In genomic region chr2:179170608-179171007, GRCm38 (mm10) we compare ENCODE assay signal across 30 mouse cellular contexts.
DNase-seq lines count a peak whose midpoint lies in the region; ATAC-seq and TF ChIP-seq lines count a peak whose summit lies in the region.
"Had no signal": no experiment of that assay in that cellular context is flagged by ENCODE, and none has a peak within 500 bp of the region (broad histone marks: within the 10 kb centered on the region; RNA-seq: fewer than 3 reads in every experiment).

No protein-coding gene starts in this region.

- H3K27me3 ChIP-seq in intestine, embryonic 14.5 days (replicated peaks; ENCODE audit: control insufficient read depth, insufficient read depth, low read length): no peaks in the 10 kb centered on the region
- H3K27me3 ChIP-seq in stomach, postnatal 0 days (ENCODE audit: control insufficient read depth, insufficient read depth, low read length): no peaks in the 10 kb centered on the region
- H3K27me3 ChIP-seq: forebrain, embryonic 12.5 days; hindbrain, embryonic 15.5 days; limb, embryonic 12.5 days; liver, embryonic 12.5 days had no signal

- TF ChIP-seq CTCF in stomach, postnatal 0 days (IDR thresholded peaks at IDR 0.05; ENCODE audit: low read depth): no peak

- TF ChIP-seq EP300 in stomach, postnatal 0 days (optimal IDR thresholded peaks at IDR 0.05): no peak

- WGBS in intestine, embryonic 14.5 days: 34% methylated on average over 3 of the region's 3 CpGs
- WGBS in stomach, postnatal 0 days: 32% methylated on average over 3 of the region's 3 CpGs

- H3K9ac ChIP-seq in ES-E14 (ENCODE audit: insufficient read depth, low read depth, low read length, poor library complexity, severe bottlenecking): no peak overlapping the region
- no peak overlapping the region for H3K9ac ChIP-seq in intestine, embryonic 14.5 days (ENCODE audit: low read length)
- no peak overlapping the region for H3K9ac ChIP-seq in stomach, postnatal 0 days (ENCODE audit: low read length)
- H3K9ac ChIP-seq: forebrain, embryonic 12.5 days; heart, embryonic 13.5 days; hindbrain, embryonic 15.5 days; limb, embryonic 12.5 days; liver, embryonic 12.5 days; liver, postnatal 0 days; midbrain, embryonic 13.5 days had no signal

- peaks cover 0 to 5% of the 10 kb centered on the region in 2 experiments; a peak in 1 of 4 replicates for H3K4me1 ChIP-seq in ES-E14 (ENCODE audit: control insufficient read depth in 2 of 2, insufficient read depth in 2 of 2, low read length in 2 of 2, poor library complexity in 1 of 2)
- H3K4me1 ChIP-seq in intestine, embryonic 14.5 days (replicated peaks; ENCODE audit: control insufficient read depth, insufficient read depth, low read length): no peaks in the 10 kb centered on the region
- H3K4me1 ChIP-seq in stomach, postnatal 0 days (replicated peaks; ENCODE audit: control insufficient read depth, insufficient read depth): no peaks in the 10 kb centered on the region
- H3K4me1 ChIP-seq: forebrain, embryonic 12.5 days; heart, embryonic 13.5 days; hindbrain, embryonic 10.5 days; hindbrain, embryonic 15.5 days; limb, embryonic 12.5 days; liver, embryonic 12.5 days had no signal

- no peak overlapping the region for H3K4me3 ChIP-seq in ES-E14 (ENCODE audit: insufficient read depth in 1 of 2, low read depth in 1 of 2, low read length in 2 of 2, poor library complexity in 1 of 2, severe bottlenecking in 1 of 2)
- no peak overlapping the region for H3K4me3 ChIP-seq in intestine, embryonic 14.5 days (ENCODE audit: low read depth, low read length)
- no peak overlapping the region for H3K4me3 ChIP-seq in stomach, postnatal 0 days (ENCODE audit: low read depth, low read length)
- H3K4me3 ChIP-seq: erythroblast, embryonic 14.5 days; forebrain, embryonic 12.5 days; heart, embryonic 13.5 days; hindbrain, embryonic 10.5 days; hindbrain, embryonic 15.5 days; limb, embryonic 12.5 days; liver, embryonic 12.5 days; midbrain, embryonic 13.5 days had no signal

- no peak overlapping the region for H3K4me2 ChIP-seq in intestine, embryonic 14.5 days (ENCODE audit: low read length)
- no peak overlapping the region for H3K4me2 ChIP-seq in stomach, postnatal 0 days (replicated peaks; ENCODE audit: low read depth)
- H3K4me2 ChIP-seq: forebrain, embryonic 12.5 days; heart, embryonic 13.5 days; hindbrain, embryonic 15.5 days; limb, embryonic 12.5 days; liver, embryonic 12.5 days; midbrain, embryonic 13.5 days had no signal

- 0 out of 2 replicates have a peak, but pooled peaks have one; percentile 23 for ATAC-seq in intestine, embryonic 14.5 days (replicated peaks; ENCODE audit: low FRiP score, low TSS enrichment, low read depth)
- peak; percentile 21; the same call in 1 of the 2 replicates for ATAC-seq in stomach, postnatal 0 days (ENCODE audit: low FRiP score, low TSS enrichment)
- ATAC-seq: activated CD4-positive, CD25-positive, alpha-beta regulatory T cell, adult 4 months; inflammation-experienced regulatory T-cells, adult 6 months; liver, embryonic 12.5 days; liver, postnatal 0 days; lung, postnatal 0 days; midbrain, embryonic 13.5 days had no signal

- H3K9me3 ChIP-seq in ES-E14 (ENCODE audit: control insufficient read depth, insufficient read depth, low read depth, low read length): no peaks in the 10 kb centered on the region
- H3K9me3 ChIP-seq in intestine, embryonic 14.5 days (ENCODE audit: control insufficient read depth, low read length): no peaks in the 10 kb centered on the region
- no peaks in the 10 kb centered on the region for H3K9me3 ChIP-seq in stomach, postnatal 0 days (ENCODE audit: control insufficient read depth, low read length)
- H3K9me3 ChIP-seq: forebrain, embryonic 12.5 days; heart, embryonic 13.5 days; hindbrain, embryonic 15.5 days; limb, embryonic 12.5 days; liver, embryonic 12.5 days; midbrain, embryonic 13.5 days had no signal

- peak; percentile 5 to 31 for DNase-seq in kidney, adult 8-10 months
- no peak for DNase-seq in kidney, postnatal 10 days
- no peak for DNase-seq in ES-E14 (ENCODE audit: low read depth, low spot score)
- no peak for DNase-seq in intestine, embryonic 14.5 days (ENCODE audit: low spot score)
- no peak for DNase-seq in stomach, postnatal 0 days (ENCODE audit: low spot score)
- no peak for DNase-seq in spleen, adult 12 weeks (ENCODE audit: low spot score)
- DNase-seq: adrenal gland, adult 2 months; adrenal gland, postnatal 36 days; B cell, adult 2 months; cerebellum, adult 18-20 months; cerebellum, postnatal 14 days; gastrocnemius, postnatal 10 days; heart, postnatal 10 days; liver, postnatal 0 days; lung, postnatal 4 days; retina, postnatal 1 day; right cerebral cortex, postnatal 14 days; spleen, adult 18-20 months; thymus, postnatal 4 days had no signal

- H3K27ac ChIP-seq in ES-E14 (ENCODE audit: insufficient read depth, low read depth, low read length, poor library complexity, severe bottlenecking): peak overlapping the region; percentile 28; the same call in 1 of the 2 replicates
- H3K27ac ChIP-seq in intestine, embryonic 14.5 days (ENCODE audit: low read depth): no peak overlapping the region
- H3K27ac ChIP-seq in stomach, postnatal 0 days (replicated peaks): no peak overlapping the region
- H3K27ac ChIP-seq: forebrain, embryonic 12.5 days; heart, embryonic 13.5 days; hindbrain, embryonic 10.5 days; hindbrain, embryonic 15.5 days; limb, embryonic 12.5 days; liver, embryonic 12.5 days; midbrain, embryonic 13.5 days had no signal

- no peaks in the 10 kb centered on the region for H3K36me3 ChIP-seq in ES-E14 (ENCODE audit: control insufficient read depth, insufficient read depth, low read length, poor library complexity, severe bottlenecking)
- no peaks in the 10 kb centered on the region for H3K36me3 ChIP-seq in intestine, embryonic 14.5 days (ENCODE audit: control insufficient read depth, insufficient read depth, low read length)
- no peaks in the 10 kb centered on the region for H3K36me3 ChIP-seq in stomach, postnatal 0 days (ENCODE audit: control insufficient read depth, insufficient read depth, low read length)
- H3K36me3 ChIP-seq: forebrain, embryonic 12.5 days; heart, embryonic 13.5 days; hindbrain, embryonic 10.5 days; hindbrain, embryonic 15.5 days; limb, embryonic 12.5 days; liver, embryonic 12.5 days; midbrain, embryonic 13.5 days had no signal

- in situ Hi-C loops in ES-E14 (cut with MboI; ENCODE audit: low sequenced_read_pairs in 2 of 2, unreplicated experiment in 2 of 2): no loop called here

TF ChIP-seq in ES-E14, 5 proteins besides CTCF, POLR2A, EP300 and RAD21:
- TF ChIP-seq ZNF384 (IDR thresholded peaks at IDR 0.05; ENCODE audit: low read depth, low read length) (no peak), CHD2 (IDR thresholded peaks at IDR 0.05; ENCODE audit: low read depth, low read length) (no peak), HCFC1 (IDR thresholded peaks at IDR 0.05; ENCODE audit: borderline replicate concordance, insufficient read depth, low read length) (no peak), ZC3H11A (IDR thresholded peaks at IDR 0.05; ENCODE audit: borderline replicate concordance, low read depth, low read length) (no peak), MAFK (IDR thresholded peaks at IDR 0.05; ENCODE audit: insufficient read depth, low read depth, low read length) (no peak)

Comparison
In these comparisons a context has a peak if more than half of its experiments do, and no peak if none do; other contexts are left out.
1. DNase-seq: peak in kidney, adult 8-10 months (2 of 2); none in kidney, postnatal 10 days (single experiment), ES-E14 (single experiment), intestine, embryonic 14.5 days (single experiment), stomach, postnatal 0 days (single experiment) and spleen, adult 12 weeks (single experiment).